Mouse (Mus musculus) hindbrain, embryonic 15.5 days (tissue): ENCODE measurements at regions not wholly inside any gene's neighbourhood (a gene's known extent, or its start where the extent isn't known, plus 50 kb on each side); places are given as distances from the start of the nearest gene placed in this dataset.

ENCODE experiments used
- ATAC-seq: fragments of 200-750 bp; cut with Nextera tagmentation; 2 replicates; pipeline ENCODE4 v1.8.0; 2017; ENCODE audit warnings: low read depth, moderate number of reproducible peaks, moderate TSS enrichment; ENCODE audit not compliant: low FRiP score
- H3K27ac ChIP-seq: fragments of 300-500 bp; sonication (generic); replicated peaks from 2 replicates; pipeline ENCODE4 v1.5.1; 2015; ENCODE audit warnings: mild to moderate bottlenecking, inconsistent platforms
- H3K27me3 ChIP-seq: fragments of 300-500 bp; sonication (generic); 2 replicates; pipeline ENCODE4 v1.6.1; 2015; ENCODE audit warnings: control low read depth, inconsistent platforms
- H3K36me3 ChIP-seq: fragments of 300-500 bp; sonication (generic); 2 replicates; pipeline ENCODE4 v1.6.1; 2015; ENCODE audit warnings: control low read depth, inconsistent platforms
- H3K4me1 ChIP-seq: fragments of 300-500 bp; sonication (generic); replicated peaks from 2 replicates; pipeline ENCODE4 v1.6.1; 2015; ENCODE audit warnings: control low read depth, inconsistent platforms
- H3K4me2 ChIP-seq: fragments of 300-500 bp; sonication (generic); 2 replicates; pipeline ENCODE4 v1.6.1; 2015; ENCODE audit warnings: moderate library complexity, mild to moderate bottlenecking, inconsistent platforms
- H3K4me3 ChIP-seq: fragments of 300-500 bp; sonication (generic); 2 replicates; pipeline ENCODE4 v1.5.1; 2015; ENCODE audit warnings: mild to moderate bottlenecking, inconsistent platforms
- H3K9ac ChIP-seq: fragments of 300-500 bp; sonication (generic); 2 replicates; pipeline ENCODE4 v1.6.1; 2015; ENCODE audit warnings: inconsistent platforms
- H3K9me3 ChIP-seq: fragments of 300-500 bp; sonication (generic); 2 replicates; pipeline ENCODE4 v1.6.1; 2016; ENCODE audit warnings: control low read depth, inconsistent platforms
- WGBS: fragments of 180-500 bp; shearing (Covaris S2); methylation state at CpG from one replicate; pipeline ENCODE4 v1.1.7; 2015; 5-methylcytosine and 5-hydroxymethylcytosine counted together

DNA sequence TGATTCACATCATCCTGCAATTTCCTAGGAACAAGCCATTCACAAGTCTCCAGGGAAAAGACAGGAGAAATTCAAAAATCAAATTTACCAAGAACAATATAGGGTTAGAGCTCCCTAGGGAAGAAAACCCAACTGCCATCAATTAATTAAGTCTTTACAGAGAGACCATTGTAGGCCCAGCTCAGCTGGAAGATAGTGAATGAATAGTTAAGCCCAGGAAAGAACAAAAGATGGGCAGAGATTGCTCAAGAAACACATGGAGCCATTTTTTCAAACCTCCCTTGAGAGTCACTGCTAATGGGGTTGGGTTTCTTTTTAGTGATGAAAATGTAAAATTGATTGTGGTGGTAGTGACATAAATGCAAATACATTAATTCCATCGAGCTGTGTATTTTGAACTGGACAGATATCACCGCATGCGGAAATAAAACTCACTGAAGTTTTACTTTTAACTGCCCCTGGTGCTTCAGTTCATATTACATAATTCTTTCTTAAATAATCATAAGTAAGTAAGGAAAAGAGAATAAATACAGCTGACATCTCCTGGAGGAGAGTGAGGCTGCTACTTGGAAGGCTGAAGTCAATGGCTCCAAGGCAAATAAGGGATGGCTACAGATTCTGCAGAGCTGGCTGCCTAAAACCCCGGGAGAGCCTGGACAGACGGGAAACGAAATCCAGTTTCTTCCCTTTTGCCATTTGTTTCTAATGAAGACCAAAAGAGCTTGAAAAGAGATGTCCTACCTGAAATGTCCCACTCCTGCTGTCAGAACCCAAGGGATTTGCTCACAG lies 106.5 kb downstream of the Fzd1 start:
- H3K9ac ChIP-seq, result no peak overlapping the region
- H3K9me3 ChIP-seq, result no peaks in the 10 kb centered on the region
- 0 out of 2 replicates have a peak, but pooled peaks cover 17% of the 10 kb centered on the region for H3K4me1 ChIP-seq
- 32% methylated on average over 6 of the region's 6 CpGs for WGBS
- no peak overlapping the region for H3K27ac ChIP-seq
- no peak overlapping the region for H3K4me2 ChIP-seq
- H3K4me3 ChIP-seq, result no peak overlapping the region
- peak; percentile 65; the same call in 1 of the 2 replicates for ATAC-seq
- no peaks in the 10 kb centered on the region for H3K36me3 ChIP-seq
- H3K27me3 ChIP-seq, result no peaks in the 10 kb centered on the region

DNA sequence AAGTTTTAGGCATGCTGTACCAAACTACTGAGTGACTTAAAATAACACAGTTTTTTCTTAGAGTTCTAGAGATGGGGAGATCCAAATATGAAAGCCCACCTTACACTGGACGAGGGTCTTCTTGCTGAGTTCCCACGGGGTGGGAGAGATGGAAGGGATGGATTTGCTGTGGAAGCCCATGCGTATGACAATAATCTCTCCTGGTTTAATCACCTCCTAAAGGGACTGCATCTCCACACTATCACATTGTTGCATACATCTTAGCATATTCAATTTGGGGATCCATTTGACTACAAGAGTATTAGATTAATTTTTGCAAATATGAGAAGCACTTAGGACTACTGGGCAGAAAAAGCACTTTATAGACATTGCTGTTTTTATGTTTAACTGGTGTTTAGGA lies 107.1 kb downstream of the Fzd1 start:
- Histone ChIP-seq H3K4me2 (no peak overlapping the region), H3K36me3 (no peaks in the 10 kb centered on the region), H3K9ac (no peak overlapping the region), H3K27ac (no peak overlapping the region), H3K4me3 (no peak overlapping the region), H3K4me1 (0 out of 2 replicates have a peak, but pooled peaks cover 17% of the 10 kb centered on the region), H3K9me3 (no peaks in the 10 kb centered on the region), H3K27me3 (no peaks in the 10 kb centered on the region)
- no peak for ATAC-seq
- 46% methylated on average over 3 of the region's 3 CpGs for WGBS

DNA sequence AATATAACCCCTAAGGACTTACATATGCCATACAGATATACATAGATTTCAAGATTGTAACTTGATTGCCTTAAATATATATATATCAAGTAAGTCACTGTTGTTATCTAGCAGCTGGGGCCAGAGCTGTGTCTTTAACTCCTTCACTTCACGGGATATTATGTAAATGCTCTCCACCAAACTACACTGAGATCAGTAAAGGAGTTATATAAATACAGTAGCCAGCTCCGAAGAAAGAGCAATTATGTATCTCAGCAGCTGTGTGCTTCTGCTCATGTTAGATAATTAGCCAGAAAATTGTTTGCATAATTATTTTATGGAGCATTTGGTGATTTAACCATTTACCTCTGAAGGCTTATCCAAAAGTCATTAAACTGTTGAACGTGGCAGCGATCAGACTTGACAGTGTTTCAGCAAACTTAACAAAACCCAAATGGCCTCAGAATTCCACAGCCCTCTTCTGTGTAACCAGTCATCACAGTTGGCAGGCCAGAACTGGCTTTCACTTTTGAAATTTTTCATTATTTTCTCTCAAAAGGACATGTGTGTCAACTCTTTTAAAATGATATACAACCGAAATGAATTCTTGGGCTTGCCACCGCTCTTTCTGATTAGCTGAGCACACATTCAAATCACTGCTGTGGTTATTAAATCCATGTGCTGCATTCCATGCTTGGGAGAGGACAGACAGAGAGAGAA lies 107.8 kb downstream of the Fzd1 start:
- ATAC-seq, result no peak

DNA sequence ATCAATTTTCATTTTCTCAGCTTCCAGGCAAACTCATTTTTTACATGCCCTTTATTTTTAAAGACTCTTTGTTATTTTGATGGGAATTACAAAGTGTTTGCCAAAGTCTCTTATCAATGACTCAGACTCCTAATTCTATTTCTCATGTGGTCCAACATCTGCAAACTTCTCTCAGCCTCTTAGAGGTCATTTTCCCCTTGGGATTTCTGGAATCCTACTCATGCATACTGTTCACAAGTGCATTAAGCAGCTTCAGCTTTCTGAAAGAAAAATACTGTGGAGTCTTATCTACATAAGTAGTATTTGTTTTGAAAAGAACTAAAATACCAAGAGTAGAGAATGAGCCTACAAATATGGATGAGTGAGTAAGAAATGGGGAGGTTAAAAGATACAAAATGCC lies 116.8 kb downstream of the Fzd1 start:
- no peak for ATAC-seq
- H3K9ac ChIP-seq, result no peak overlapping the region

More for the DNA sequence above, 107.8 kb downstream of the Fzd1 start:
- Histone ChIP-seq H3K27me3 (no peaks in the 10 kb centered on the region), H3K9me3 (no peaks in the 10 kb centered on the region), H3K4me2 (no peak overlapping the region), H3K36me3 (no peaks in the 10 kb centered on the region), H3K27ac (no peak overlapping the region), H3K9ac (no peak overlapping the region), H3K4me1 (0 out of 2 replicates have a peak, but pooled peaks cover 17% of the 10 kb centered on the region), H3K4me3 (no peak overlapping the region)
- WGBS, result 38% methylated on average over 6 of the region's 6 CpGs

DNA sequence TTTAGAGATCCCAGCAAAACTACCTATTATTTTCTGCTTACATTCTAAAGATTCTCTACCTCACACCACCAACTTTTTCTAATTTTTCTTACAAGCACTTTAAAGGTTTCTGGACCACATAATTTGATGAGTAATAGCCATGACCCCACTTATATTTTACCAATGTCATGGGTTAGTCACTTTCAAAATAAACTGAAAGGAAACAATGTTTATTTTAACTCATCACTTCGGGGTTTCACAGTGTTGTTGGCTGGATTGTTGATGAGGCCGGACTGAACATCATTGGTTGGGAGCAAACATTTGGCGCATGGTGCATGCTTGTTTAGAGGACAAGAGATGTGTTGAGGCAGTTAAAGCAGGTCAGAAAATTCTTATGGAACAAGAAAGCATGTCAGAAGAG lies 124.1 kb downstream of the Fzd1 start:
- ATAC-seq, result no peak
- H3K4me2 ChIP-seq, result no peak overlapping the region
- H3K36me3 ChIP-seq, result no peaks in the 10 kb centered on the region
- no peaks in the 10 kb centered on the region for H3K4me1 ChIP-seq
- H3K4me3 ChIP-seq, result no peak overlapping the region
- no peaks in the 10 kb centered on the region for H3K9me3 ChIP-seq
- H3K9ac ChIP-seq, result no peak overlapping the region
- WGBS, result 82% methylated on average over 3 of the region's 3 CpGs
- no peak overlapping the region for H3K27ac ChIP-seq
- no peaks in the 10 kb centered on the region for H3K27me3 ChIP-seq

More for the DNA sequence above, 116.8 kb downstream of the Fzd1 start:
- H3K4me3 ChIP-seq, result no peak overlapping the region
- H3K27me3 ChIP-seq, result no peaks in the 10 kb centered on the region
- no peaks in the 10 kb centered on the region for H3K36me3 ChIP-seq
- no peak overlapping the region for H3K4me2 ChIP-seq
- no peaks in the 10 kb centered on the region for H3K4me1 ChIP-seq
- H3K27ac ChIP-seq, result no peak overlapping the region
- no peaks in the 10 kb centered on the region for H3K9me3 ChIP-seq

DNA sequence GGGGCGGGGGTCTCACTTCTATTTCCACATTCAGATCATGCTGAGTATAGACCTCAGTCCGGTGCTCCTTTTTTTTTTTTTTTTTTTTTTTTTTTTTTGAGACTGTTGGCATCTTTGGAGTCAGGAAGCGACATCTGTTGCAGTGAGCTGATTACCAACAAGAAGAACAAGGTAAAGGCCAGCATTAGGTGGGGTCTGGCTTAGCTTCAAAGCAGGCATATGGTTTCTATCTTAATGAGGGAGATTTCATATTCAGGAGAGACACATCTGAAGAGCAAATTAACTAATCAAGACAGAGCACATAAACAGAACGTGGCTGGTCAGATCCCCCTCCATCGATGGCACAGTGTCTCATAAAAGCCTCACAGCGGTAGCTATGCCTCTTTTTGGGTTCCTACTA lies 132.6 kb downstream of the Fzd1 start:
- H3K27ac ChIP-seq, result no peak overlapping the region
- no peaks in the 10 kb centered on the region for H3K9me3 ChIP-seq
- WGBS, result 84% methylated on average over 6 of the region's 6 CpGs
- H3K36me3 ChIP-seq, result no peaks in the 10 kb centered on the region
- H3K4me2 ChIP-seq, result no peak overlapping the region
- H3K4me3 ChIP-seq, result no peak overlapping the region
- H3K9ac ChIP-seq, result no peak overlapping the region
- no peaks in the 10 kb centered on the region for H3K4me1 ChIP-seq
- H3K27me3 ChIP-seq, result no peaks in the 10 kb centered on the region
- no peak for ATAC-seq

DNA sequence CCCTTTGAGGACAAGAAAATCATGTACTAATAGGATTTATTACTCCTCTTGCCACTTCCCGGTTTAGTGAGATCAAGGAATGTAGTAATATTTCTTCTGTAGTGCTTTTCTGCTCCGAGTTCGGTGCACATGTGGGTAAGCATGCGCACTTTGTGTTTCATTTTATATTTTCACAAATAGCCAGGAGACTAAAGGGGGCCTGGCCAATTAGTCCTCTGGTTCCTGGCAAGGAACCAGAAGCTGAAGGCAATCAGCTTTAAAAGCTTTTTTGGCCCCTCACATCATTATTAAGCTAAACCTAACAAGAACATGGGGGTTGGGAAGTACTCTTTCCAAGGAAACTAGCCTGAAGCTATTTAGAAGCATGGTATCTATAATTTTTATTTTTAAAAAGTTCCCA lies 134.2 kb downstream of the Fzd1 start:
- Histone ChIP-seq H3K36me3 (no peaks in the 10 kb centered on the region), H3K9me3 (no peaks in the 10 kb centered on the region), H3K4me3 (no peak overlapping the region), H3K4me1 (no peaks in the 10 kb centered on the region), H3K9ac (no peak overlapping the region), H3K27me3 (no peaks in the 10 kb centered on the region), H3K27ac (no peak overlapping the region), H3K4me2 (no peak overlapping the region)
- no peak for ATAC-seq
- WGBS, result 72% methylated on average over 4 of the region's 4 CpGs

DNA sequence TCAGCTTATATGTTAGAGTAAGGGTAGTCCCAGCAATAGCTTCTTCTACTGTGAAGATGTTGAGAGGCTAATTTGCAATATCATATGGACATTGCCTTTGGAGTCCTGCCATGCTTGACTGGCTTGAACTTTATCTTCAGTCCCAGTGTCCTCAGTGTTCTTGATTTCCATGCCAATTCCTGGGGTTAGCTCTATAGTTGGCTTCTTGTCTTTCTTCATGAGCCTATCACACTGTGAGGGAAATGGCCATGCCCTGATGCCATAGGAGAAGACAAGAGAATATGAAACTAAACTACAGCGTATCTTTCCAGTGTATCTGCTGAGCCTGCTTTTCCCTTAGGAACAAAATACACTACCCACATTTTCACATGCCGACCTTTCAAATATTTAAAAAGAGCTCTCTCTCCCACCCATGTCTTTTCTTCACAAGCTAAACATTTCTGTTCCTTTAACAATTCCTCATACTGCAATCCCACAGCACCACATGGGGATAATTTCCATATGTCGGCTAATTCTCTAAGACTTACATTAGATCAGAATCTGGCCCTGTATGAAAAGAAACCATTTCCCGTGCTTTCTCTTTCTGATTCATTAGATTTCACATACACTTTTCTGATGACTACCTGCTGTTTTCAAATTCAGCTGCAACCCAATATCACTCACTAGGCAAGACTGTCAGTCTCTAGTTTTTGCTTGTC lies 137.2 kb downstream of the Fzd1 start:
- Histone ChIP-seq H3K9me3 (no peaks in the 10 kb centered on the region), H3K4me1 (no peaks in the 10 kb centered on the region), H3K9ac (no peak overlapping the region), H3K36me3 (no peaks in the 10 kb centered on the region), H3K27me3 (no peaks in the 10 kb centered on the region), H3K27ac (no peak overlapping the region), H3K4me2 (no peak overlapping the region), H3K4me3 (no peak overlapping the region)
- 57% methylated on average over 4 of the region's 4 CpGs for WGBS
- no peak for ATAC-seq

DNA sequence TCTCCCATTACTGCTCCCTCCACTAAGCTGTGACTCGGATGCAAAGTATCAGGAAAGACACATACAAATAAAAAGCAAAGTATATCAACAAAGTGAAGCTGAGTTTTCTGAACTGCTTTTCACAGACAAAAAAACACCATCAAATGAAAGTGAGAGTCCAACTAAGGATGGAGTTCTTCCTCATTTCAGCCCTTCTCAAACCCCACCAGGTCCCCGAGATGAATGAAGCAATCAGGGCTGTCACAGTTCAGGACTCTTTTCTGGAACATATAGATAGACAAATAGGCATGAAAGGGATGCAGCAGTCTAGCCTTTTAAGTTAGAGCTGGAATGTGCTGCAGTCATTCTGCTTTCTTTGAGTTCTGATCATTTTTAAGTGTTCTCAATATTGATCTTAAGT lies 142.6 kb downstream of the Fzd1 start:
- 83% methylated on average over 2 of the region's 2 CpGs for WGBS
- Histone ChIP-seq H3K27ac (no peak overlapping the region), H3K9me3 (no peaks in the 10 kb centered on the region), H3K9ac (no peak overlapping the region), H3K27me3 (no peaks in the 10 kb centered on the region), H3K4me3 (no peak overlapping the region), H3K4me2 (no peak overlapping the region), H3K36me3 (no peaks in the 10 kb centered on the region), H3K4me1 (no peaks in the 10 kb centered on the region)
- no peak for ATAC-seq

DNA sequence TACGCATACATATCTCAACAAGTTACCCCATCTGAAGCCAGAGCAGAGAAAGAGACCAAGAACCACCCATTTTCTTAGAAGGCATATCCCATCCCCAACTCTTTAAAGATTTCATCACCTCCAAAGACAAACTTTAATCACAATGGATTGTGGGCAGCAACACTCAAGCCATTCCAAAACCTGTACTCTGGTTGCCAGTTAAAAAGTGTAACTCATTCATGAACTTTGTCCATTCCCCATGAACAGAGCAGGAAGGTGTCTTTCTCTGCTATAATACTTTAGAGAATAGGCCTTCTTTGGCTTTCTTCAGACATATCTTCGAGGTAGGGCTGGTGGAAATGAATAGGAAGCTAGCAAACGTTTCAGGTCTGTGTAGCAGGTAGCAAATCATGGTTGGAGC lies 160.4 kb downstream of the Fzd1 start:
- H3K4me3 ChIP-seq, result no peak overlapping the region
- H3K27me3 ChIP-seq, result no peaks in the 10 kb centered on the region
- H3K36me3 ChIP-seq, result no peaks in the 10 kb centered on the region
- no peak overlapping the region for H3K4me2 ChIP-seq
- H3K27ac ChIP-seq, result no peak overlapping the region
- no peak overlapping the region for H3K9ac ChIP-seq
- WGBS, result 91% methylated on average over 3 of the region's 3 CpGs
- no peaks in the 10 kb centered on the region for H3K4me1 ChIP-seq
- ATAC-seq, result no peak
- no peaks in the 10 kb centered on the region for H3K9me3 ChIP-seq

DNA sequence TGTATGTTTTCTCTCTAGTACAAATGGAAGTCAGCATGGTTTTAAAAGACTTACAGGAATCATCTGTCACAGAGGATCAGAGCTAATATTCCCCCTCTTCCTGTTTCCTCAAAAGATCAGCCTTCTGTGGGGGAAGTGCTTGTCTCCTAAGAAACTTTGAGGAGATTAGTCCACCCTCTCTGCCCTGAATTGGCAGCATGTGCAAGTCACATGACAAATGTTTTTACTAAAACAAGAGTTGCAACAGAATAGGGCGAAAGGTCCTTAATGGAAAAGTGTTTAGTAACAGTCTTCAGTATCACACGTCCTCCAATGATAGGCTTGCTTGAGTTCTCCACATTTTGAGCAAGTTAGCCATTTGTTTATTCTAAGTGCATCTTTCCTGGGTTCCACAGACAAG lies 162.8 kb downstream of the Fzd1 start:
- Histone ChIP-seq H3K4me3 (no peak overlapping the region), H3K9ac (no peak overlapping the region), H3K27me3 (no peaks in the 10 kb centered on the region), H3K27ac (no peak overlapping the region), H3K4me1 (no peaks in the 10 kb centered on the region), H3K36me3 (no peaks in the 10 kb centered on the region), H3K4me2 (no peak overlapping the region), H3K9me3 (no peaks in the 10 kb centered on the region)
- 82% methylated on average over 2 of the region's 2 CpGs for WGBS
- ATAC-seq, result no peak

DNA sequence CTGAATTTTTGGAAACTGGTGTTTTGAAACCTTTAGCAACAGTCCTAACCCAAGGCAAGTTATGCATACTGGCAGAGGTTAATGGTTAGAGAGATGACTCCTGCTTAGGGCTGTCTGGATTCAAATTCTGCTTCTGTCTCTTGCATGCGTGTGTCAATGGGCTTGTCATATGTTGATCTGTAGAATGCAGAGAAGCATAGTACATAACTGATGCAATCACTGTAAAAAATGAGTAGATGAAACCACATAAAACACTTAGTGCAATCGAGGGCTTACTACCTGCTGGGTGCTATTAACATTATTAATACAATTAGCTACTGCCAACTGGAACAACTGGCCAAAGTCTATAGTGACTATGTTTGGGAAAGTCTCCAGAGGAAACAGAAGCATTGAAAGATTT lies 163.3 kb downstream of the Fzd1 start:
- Histone ChIP-seq H3K4me1 (no peaks in the 10 kb centered on the region), H3K4me2 (no peak overlapping the region)
- WGBS, result 79% methylated on average over 2 of the region's 2 CpGs

More for the DNA sequence above, 163.3 kb downstream of the Fzd1 start:
- Histone ChIP-seq H3K9me3 (no peaks in the 10 kb centered on the region), H3K4me3 (no peak overlapping the region), H3K9ac (no peak overlapping the region), H3K27me3 (no peaks in the 10 kb centered on the region), H3K27ac (no peak overlapping the region), H3K36me3 (no peaks in the 10 kb centered on the region)
- no peak for ATAC-seq
